Mouse (Mus musculus): Measurements from ENCODE around the gene Atp4b.

DNA sequence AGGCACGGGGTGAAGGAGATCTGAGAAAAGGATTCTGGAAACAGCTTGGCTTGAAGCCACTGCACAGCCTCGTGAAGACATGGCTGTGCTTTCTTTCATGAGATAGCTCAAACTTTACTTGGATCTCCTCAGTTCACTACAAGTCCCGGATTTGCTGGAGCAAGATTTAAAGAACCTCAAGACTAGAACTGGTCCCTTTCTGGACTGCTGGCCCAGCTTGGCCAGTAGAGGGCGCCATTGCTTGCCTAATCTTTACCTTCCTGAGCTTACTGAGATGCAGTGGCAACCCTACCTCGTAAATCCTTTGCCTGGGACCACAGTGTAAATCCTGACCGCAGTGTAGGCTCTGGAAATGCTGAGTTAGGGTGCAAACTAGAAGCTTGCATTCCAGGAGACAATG, 15.0 kb upstream of the Atp4b start:
- TF ChIP-seq GATA1 (IDR thresholded peaks at IDR 0.05; ENCODE audit: borderline replicate concordance, low read length): no peak
- no peak for TF ChIP-seq FLI1 (IDR thresholded peaks at IDR 0.05; ENCODE audit: low read length)
